Mouse (Mus musculus): Measurements from ENCODE around the gene Ak2.

DNA sequence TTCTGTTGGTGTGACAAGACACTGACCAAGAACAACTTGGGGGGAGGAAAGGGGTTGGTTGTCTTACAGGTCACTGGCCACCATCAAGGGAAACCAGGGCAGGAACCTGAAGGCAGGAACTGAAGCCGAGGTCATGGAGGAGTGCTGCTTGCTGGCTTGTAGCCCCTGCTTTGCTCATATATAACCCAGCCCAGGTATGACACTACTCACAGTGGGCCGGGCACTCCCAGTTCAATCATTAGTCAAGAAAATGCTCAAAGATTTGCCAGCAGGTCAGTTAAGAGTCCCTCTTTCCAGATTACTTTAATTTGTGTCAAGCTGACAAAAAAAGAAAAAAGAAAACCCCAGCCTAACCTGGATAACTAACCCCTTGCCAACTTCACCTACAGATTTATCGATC is 33.9 kb downstream of the Ak2 start:
- no peak for TF ChIP-seq CTCF (IDR thresholded peaks at IDR 0.05; ENCODE audit: borderline replicate concordance, extremely low read depth, insufficient read depth, insufficient read length)
- TF ChIP-seq POLR2A (IDR thresholded peaks at IDR 0.05; ENCODE audit: borderline replicate concordance, extremely low read depth, insufficient read depth, insufficient read length, poor library complexity, severe bottlenecking) = no peak

All from brain, embryonic 14.5 days (tissue).